Mouse (Mus musculus): ENCODE data around the gene Depdc1b.

Depdc1b gene

GRCm38 (mm10) chr13:108315702-108316486, at the start of gene Depdc1b:
TSS of gene Depdc1b (plus strand) at chr13:108316332.
- DNase-seq, result peak; percentile 86

GRCm38 (mm10) chr13:108267841-108268634, 48.1 kb upstream of the Depdc1b start:
- no peak for DNase-seq

- DNase-seq, result no peak
Observed at GRCm38 (mm10) chr13:108271458-108272148, 44.5 kb upstream of the Depdc1b start.

GRCm38 (mm10) chr13:108272332-108272731, 43.8 kb upstream of the Depdc1b start:
- no peak for DNase-seq

GRCm38 (mm10) chr13:108273034-108273433, 43.1 kb upstream of the Depdc1b start:
- no peak for DNase-seq

GRCm38 (mm10) chr13:108273456-108273855, 42.7 kb upstream of the Depdc1b start:
- no peak for DNase-seq

- no peak for DNase-seq
Observed at GRCm38 (mm10) chr13:108276561-108276960, 39.6 kb upstream of the Depdc1b start.

GRCm38 (mm10) chr13:108277320-108277719, 38.8 kb upstream of the Depdc1b start:
- DNase-seq, result no peak

GRCm38 (mm10) chr13:108278592-108278991, 37.5 kb upstream of the Depdc1b start:
- no peak for DNase-seq

GRCm38 (mm10) chr13:108284312-108284711, 31.8 kb upstream of the Depdc1b start:
- no peak for DNase-seq

- no peak for DNase-seq
Observed at GRCm38 (mm10) chr13:108287953-108288352, 28.2 kb upstream of the Depdc1b start.

- no peak for DNase-seq
Observed at GRCm38 (mm10) chr13:108289436-108289835, 26.7 kb upstream of the Depdc1b start.

GRCm38 (mm10) chr13:108290314-108290713, 25.8 kb upstream of the Depdc1b start:
- DNase-seq, result no peak

GRCm38 (mm10) chr13:108297350-108298093, 18.6 kb upstream of the Depdc1b start:
- no peak for DNase-seq

GRCm38 (mm10) chr13:108298241-108298640, 17.9 kb upstream of the Depdc1b start:
- DNase-seq, result no peak

GRCm38 (mm10) chr13:108300346-108300950, 15.7 kb upstream of the Depdc1b start:
- DNase-seq, result no peak

- peak; percentile 7 for DNase-seq
Observed at GRCm38 (mm10) chr13:108301411-108301810, 14.7 kb upstream of the Depdc1b start.

GRCm38 (mm10) chr13:108302957-108303675, 13.0 kb upstream of the Depdc1b start:
- no peak for DNase-seq

GRCm38 (mm10) chr13:108303841-108304240, 12.3 kb upstream of the Depdc1b start:
- no peak for DNase-seq

- DNase-seq, result no peak
Observed at GRCm38 (mm10) chr13:108304680-108305079, 11.5 kb upstream of the Depdc1b start.

- peak; percentile 6 for DNase-seq
Observed at GRCm38 (mm10) chr13:108316487-108316903, 363 bp downstream of the Depdc1b start.

Data from cerebellum, adult 11 months (tissue).